Comparison of ENCODE assay signal across 7 mouse cellular contexts in genomic region chr10:111389890-111390289, GRCm38 (mm10).
A peak's percentile ranks its signal among the peaks of the same experiment; 100 is the strongest.
DNase-seq lines count a peak whose midpoint lies in the region; ATAC-seq and TF ChIP-seq lines count a peak whose summit lies in the region.

No protein-coding gene starts in this region.

- H3K9me3 ChIP-seq in intestine, postnatal 0 days (ENCODE audit: control insufficient read depth), result no peaks in the 10 kb centered on the region

- DNase-seq in adrenal gland, adult 18-20 months (ENCODE audit: low spot score in 2 of 2), result peak; percentile 80 to 84
- DNase-seq in gastrocnemius, adult 8-10 months (ENCODE audit: low spot score in 2 of 2), result peak; percentile 60 to 74
- peak; percentile 74 to 90 for DNase-seq in left cerebral cortex, postnatal 10 days (ENCODE audit: extremely low spot score in 1 of 2, low spot score in 2 of 2)
- peak; percentile 87 for DNase-seq in mesoderm, embryonic 11.5 days (ENCODE audit: low read depth, low spot score)
- peak; percentile 21 for DNase-seq in testis, postnatal 14 days (ENCODE audit: low spot score)

- H3K4me3 ChIP-seq in cortical plate, adult 2 months (ENCODE audit: insufficient read depth, low read length), result no peak overlapping the region
- no peak overlapping the region for H3K4me3 ChIP-seq in intestine, postnatal 0 days (ENCODE audit: low read depth, low read length)

- peak; percentile 74 for ATAC-seq in intestine, postnatal 0 days

- peak overlapping the region; percentile 21; the same call in 1 of the 2 replicates for H3K4me2 ChIP-seq in intestine, postnatal 0 days (replicated peaks; ENCODE audit: low read depth)

- H3K27me3 ChIP-seq in intestine, postnatal 0 days (replicated peaks; ENCODE audit: control insufficient read depth, insufficient read depth, low read length), result no peaks in the 10 kb centered on the region

- WGBS in intestine, postnatal 0 days, result 32% methylated on average over 9 of the region's 9 CpGs

- H3K36me3 ChIP-seq in intestine, postnatal 0 days (ENCODE audit: control insufficient read depth, insufficient read depth), result no peaks in the 10 kb centered on the region

- no peak overlapping the region for H3K9ac ChIP-seq in intestine, postnatal 0 days (ENCODE audit: low read depth, low read length)

- TF ChIP-seq POLR2A in cortical plate, adult 2 months (IDR thresholded peaks at IDR 0.05; ENCODE audit: extremely low read depth, insufficient read depth, low read length), result no peak

- TF ChIP-seq CTCF in cortical plate, adult 2 months (IDR thresholded peaks at IDR 0.05; ENCODE audit: extremely low read depth, insufficient read depth, low read length), result no peak
- no peak for TF ChIP-seq CTCF in intestine, postnatal 0 days (IDR thresholded peaks at IDR 0.05; ENCODE audit: low read depth)

- intact Hi-C loops in left cerebral cortex, postnatal 10 days (cut with DNase I), result no loop called here

- peaks cover 1% of the 10 kb centered on the region; the same call in 1 of the 2 replicates for H3K4me1 ChIP-seq in cortical plate, adult 2 months (ENCODE audit: control insufficient read depth, insufficient read depth, low read length)
- no peaks in the 10 kb centered on the region for H3K4me1 ChIP-seq in intestine, postnatal 0 days (replicated peaks; ENCODE audit: control insufficient read depth, insufficient read depth, low read length)

- peak overlapping the region; percentile 2; the same call in 1 of the 2 replicates for H3K27ac ChIP-seq in cortical plate, adult 2 months (ENCODE audit: insufficient read depth, low read length)
- peak overlapping the region; percentile 21; the same call in 1 of the 2 replicates for H3K27ac ChIP-seq in intestine, postnatal 0 days (ENCODE audit: low read depth, low read length)

Comparison
In these comparisons a context has a peak if more than half of its experiments do, and no peak if none do; other contexts are left out.
1. DNase-seq: peak in every context shown above with its lines; median percentile 87 in mesoderm, embryonic 11.5 days; 82 in adrenal gland, adult 18-20 months; 82 in left cerebral cortex, postnatal 10 days; 67 in gastrocnemius, adult 8-10 months; 21 in testis, postnatal 14 days.